Mouse (Mus musculus) embryonic facial prominence, embryonic 13.5 days (tissue): ENCODE results near the gene Usp49. TPM values are rescaled to one million over a fixed set of nuclear protein-coding genes. Genes with fewer than 3 reads are reported as not detected.
"Not testable (repeated sequence)": the region's sequence is repeated elsewhere in the genome, so short reads cannot be mapped to it uniquely, and the experiment has no call there.

Experiments
- ATAC-seq: fragments of 200-750 bp; cut with Nextera tagmentation; 2 replicates; pipeline ENCODE4 v1.8.0; 2017; ENCODE audit warnings: low read depth; ENCODE audit not compliant: insufficient number of reproducible peaks, insufficient read depth, low FRiP score, low TSS enrichment
- H3K27ac ChIP-seq: fragments of 300-500 bp; sonication (generic); 2 replicates; pipeline ENCODE4 v1.5.1; 2015; ENCODE audit warnings: moderate library complexity, mild to moderate bottlenecking, inconsistent platforms
- H3K27me3 ChIP-seq: fragments of 300-500 bp; sonication (generic); 2 replicates; pipeline ENCODE4 v1.6.1; 2015; ENCODE audit warnings: mild to moderate bottlenecking, inconsistent platforms
- H3K36me3 ChIP-seq: fragments of 300-500 bp; sonication (generic); 2 replicates; pipeline ENCODE4 v1.6.1; 2015; ENCODE audit warnings: mild to moderate bottlenecking, inconsistent platforms
- H3K4me1 ChIP-seq: fragments of 300-500 bp; sonication (generic); 2 replicates; pipeline ENCODE4 v1.6.1; 2015; ENCODE audit warnings: inconsistent platforms
- H3K4me2 ChIP-seq: fragments of 300-500 bp; sonication (generic); 2 replicates; pipeline ENCODE4 v1.6.1; 2015; ENCODE audit warnings: moderate library complexity, mild to moderate bottlenecking, inconsistent platforms
- H3K4me3 ChIP-seq: fragments of 300-500 bp; sonication (generic); 2 replicates; pipeline ENCODE4 v1.5.1; 2015; ENCODE audit warnings: mild to moderate bottlenecking, inconsistent platforms
- H3K9ac ChIP-seq: fragments of 300-500 bp; sonication (generic); 2 replicates; pipeline ENCODE4 v1.6.1; 2015; ENCODE audit warnings: mild to moderate bottlenecking, inconsistent platforms
- H3K9me3 ChIP-seq: fragments of 300-500 bp; sonication (generic); 2 replicates; pipeline ENCODE4 v1.6.1; 2016; ENCODE audit warnings: inconsistent platforms
- WGBS: fragments of 180-500 bp; shearing (Covaris S2); methylation state at CpG from one replicate; pipeline ENCODE4 v1.1.7; 2015; ENCODE audit warnings: mixed read lengths; 5-methylcytosine and 5-hydroxymethylcytosine counted together
- polyA plus RNA-seq: library from polyadenylated mRNA; unstranded; fragments of >200 nt; fragmentation: Nextera tagmentation; extraction: Ambion mirVana; gene quantifications from 2 replicates; pipeline ENCODE4 v1.2.1, GENCODE M21; 2015

Gene Usp49
- polyA plus RNA-seq, 1 experiment from 2014 or later: 6.4 TPM

DNA sequence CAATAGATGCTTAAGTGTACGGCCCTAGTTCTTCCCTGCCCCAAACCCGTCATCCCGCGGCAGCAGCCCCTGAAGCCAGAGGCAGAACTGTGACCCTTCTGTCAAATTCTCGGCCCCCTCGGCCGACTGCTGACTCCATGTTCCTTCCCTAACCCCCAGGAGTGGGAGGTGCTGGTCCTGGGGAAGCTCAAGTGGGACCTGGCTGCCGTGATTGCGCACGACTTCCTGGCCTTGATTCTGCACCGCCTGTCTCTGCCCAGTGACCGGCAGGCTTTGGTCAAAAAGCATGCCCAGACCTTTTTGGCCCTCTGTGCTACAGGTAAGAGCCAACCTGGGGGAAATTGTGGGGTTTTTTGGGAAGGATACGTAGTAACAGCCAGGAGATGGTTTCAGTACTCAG is 33.2 kb upstream of the Usp49 start:
- Histone ChIP-seq H3K4me1 (peaks cover 43% of the 10 kb centered on the region), H3K4me3 (peak overlapping the region; percentile 92), H3K4me2 (peak overlapping the region; percentile 82), H3K36me3 (peaks cover 54% of the 10 kb centered on the region), H3K27ac (peak overlapping the region; percentile 99), H3K9ac (peak overlapping the region; percentile 95), H3K9me3 (no peaks in the 10 kb centered on the region), H3K27me3 (no peaks in the 10 kb centered on the region)
- no peak for ATAC-seq
- 51% methylated on average over 13 of the region's 13 CpGs for WGBS

DNA sequence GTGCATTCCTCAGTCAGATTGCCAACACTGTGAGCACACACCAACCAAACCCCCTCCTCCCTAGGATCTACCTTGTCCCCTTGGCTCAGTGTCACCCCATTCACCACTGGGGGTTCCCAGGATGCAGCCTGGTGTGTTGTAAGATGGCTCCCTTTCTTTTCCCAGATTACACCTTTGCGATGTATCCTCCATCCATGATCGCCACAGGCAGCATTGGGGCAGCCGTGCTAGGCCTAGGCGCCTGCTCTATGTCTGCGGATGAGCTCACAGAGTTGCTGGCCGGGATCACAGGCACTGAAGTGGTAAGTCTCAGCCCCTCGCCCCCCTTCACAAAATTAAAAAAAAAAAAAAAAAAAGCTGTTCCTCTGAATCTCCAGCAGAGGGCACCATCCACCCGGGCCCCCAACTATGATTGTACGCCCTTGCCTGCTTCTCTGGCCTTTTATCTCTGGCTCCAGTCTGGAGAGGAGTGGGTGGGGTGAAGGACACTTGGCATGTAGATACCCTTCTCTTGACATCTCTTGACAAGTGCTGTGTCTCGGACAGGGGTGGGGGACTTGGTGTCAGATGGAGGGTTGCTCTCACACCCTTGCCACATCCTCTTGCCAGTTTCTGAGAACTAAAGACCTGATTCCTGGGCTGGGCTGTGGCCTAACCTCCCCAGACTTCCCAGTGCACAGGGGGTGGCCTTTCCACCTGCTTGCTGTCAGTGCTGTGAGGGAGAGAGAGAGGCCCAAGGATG is 32.5 kb upstream of the Usp49 start:
- WGBS: 31% methylated on average over 10 of the region's 10 CpGs
- Histone ChIP-seq H3K27ac (peak overlapping the region; percentile 99), H3K4me3 (peak overlapping the region; percentile 6; the same call in 1 of the 2 replicates)

DNA sequence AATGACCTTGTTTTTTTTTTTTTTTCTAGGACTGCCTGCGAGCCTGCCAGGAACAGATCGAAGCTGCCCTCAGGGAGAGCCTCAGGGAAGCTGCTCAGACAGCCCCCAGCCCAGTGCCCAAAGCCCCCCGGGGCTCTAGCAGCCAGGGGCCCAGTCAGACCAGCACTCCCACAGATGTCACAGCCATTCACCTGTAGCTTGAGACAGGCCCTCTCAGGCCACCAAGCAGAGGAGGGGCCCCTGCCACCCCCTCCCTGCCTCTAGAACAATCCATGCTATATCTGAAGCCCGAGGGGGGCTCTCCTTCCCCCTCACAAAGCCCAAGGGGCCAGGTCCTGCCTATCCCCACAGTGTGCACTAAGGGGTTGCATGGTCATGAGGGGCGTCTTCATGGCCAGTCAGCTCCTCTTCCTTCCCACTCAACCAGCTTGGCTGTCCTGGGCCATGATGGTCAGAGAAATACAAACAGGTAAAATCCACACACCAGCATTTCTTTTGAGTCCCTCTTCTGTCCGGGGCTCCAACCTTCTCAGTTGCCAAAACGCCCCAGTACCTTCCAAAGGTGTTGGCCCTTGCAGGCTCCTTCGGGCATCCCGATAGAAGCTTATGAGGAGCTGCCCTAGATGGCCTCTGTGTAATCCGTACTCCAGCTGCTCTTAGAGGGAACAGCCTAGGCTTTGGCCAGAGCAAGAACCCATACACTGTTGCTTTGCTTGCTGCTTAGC is 31.7 kb upstream of the Usp49 start:
- WGBS: 82% methylated on average over 10 of the region's 10 CpGs
- not testable (repeated sequence) for H3K9ac ChIP-seq, H3K27me3 ChIP-seq, H3K4me3 ChIP-seq, ATAC-seq, H3K4me2 ChIP-seq, H3K9me3 ChIP-seq
- H3K4me1 ChIP-seq: peaks cover 38% of the 10 kb centered on the region
- peaks cover 63% of the 10 kb centered on the region for H3K36me3 ChIP-seq
- H3K27ac ChIP-seq: peak overlapping the region; percentile 53

More for the DNA sequence above, 32.5 kb upstream of the Usp49 start:
- Histone ChIP-seq H3K36me3 (peaks cover 60% of the 10 kb centered on the region), H3K4me2 (peak overlapping the region; percentile 82), H3K4me1 (peaks cover 39% of the 10 kb centered on the region), H3K27me3 (no peaks in the 10 kb centered on the region), H3K9ac (peak overlapping the region; percentile 95), H3K9me3 (no peaks in the 10 kb centered on the region)
- no peak for ATAC-seq

DNA sequence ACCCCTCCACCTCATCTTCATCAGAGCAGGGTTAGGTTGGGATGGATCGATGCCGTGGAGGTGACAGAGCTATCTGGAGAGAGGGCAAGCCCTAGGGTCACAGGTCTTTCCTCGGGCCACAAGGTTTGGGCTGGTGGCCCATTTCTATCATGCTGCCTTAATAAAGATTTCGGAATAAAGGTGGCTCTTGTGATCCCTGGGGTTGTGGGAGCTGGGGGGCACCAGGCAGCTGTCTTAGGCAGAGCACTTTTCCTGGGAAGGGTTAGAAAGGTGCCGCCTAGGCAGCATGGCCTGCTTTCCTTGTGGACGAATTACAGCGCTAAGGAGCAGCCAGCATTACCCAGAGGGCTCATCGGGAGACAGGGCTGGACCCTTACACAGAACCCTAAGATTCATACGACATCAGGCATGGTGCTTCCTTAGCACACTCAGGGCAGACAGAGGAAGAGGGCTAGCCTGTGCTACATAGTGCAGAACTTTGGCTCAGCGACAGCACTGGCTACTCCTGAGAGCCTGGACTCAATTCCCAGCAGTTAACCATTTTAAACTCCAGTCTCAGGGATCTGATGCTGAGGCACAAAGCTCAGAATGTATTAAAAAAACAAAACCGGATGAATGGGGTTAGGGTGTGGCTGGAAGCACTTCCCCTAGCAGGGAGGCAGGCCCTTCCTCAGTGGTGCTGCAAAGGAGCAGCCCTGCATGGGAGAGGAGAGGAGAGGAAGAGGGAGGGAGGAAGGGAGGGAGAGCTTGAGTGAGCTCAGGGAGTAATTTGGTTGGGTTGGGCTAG is 30.8 kb upstream of the Usp49 start:
- no peaks in the 10 kb centered on the region for H3K27me3 ChIP-seq
- peak overlapping the region; percentile 53 for H3K27ac ChIP-seq
- no peak overlapping the region for H3K4me2 ChIP-seq
- no peak overlapping the region for H3K4me3 ChIP-seq
- 73% methylated on average over 11 of the region's 11 CpGs for WGBS
- H3K4me1 ChIP-seq: peaks cover 38% of the 10 kb centered on the region
- no peak overlapping the region for H3K9ac ChIP-seq
- H3K9me3 ChIP-seq: no peaks in the 10 kb centered on the region
- H3K36me3 ChIP-seq: peaks cover 73% of the 10 kb centered on the region
- ATAC-seq: no peak

DNA sequence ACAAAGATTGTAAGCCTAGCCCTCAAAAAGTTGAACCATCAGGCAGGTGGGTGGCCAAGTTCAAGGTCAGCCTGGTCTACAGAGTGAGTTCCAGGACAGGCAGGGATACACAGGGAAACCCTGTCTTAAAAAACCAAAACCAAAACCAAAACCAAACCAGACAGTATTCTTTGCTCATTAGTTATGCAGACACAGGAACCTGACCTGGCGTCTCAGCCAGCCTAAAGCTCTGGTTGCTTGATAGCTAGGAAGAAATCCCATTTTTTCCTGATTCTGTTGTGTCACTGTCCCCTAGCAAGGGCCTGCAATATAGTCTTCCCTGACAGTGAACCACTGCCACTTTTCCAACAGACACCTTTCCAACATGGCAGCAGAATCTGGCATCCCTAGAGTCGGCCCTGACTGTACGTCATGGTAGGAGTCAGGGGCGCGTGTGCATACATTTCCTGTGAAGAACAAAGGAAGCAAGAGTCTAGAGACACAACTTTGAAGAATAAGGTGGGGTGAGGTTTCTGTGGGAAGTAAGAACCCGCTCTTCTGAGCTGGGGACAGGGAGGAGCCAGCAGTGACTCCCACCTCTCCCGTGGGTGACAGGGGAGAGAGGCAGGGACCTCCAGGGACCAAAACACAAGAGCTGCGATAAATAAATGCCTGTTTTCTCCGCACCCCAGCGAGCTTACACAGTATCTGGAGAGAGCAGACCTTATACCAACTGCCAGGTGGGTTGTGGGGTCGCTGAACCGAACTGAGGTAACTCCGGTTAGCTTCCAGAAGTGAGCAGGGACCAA is 29.7 kb upstream of the Usp49 start:
- Histone ChIP-seq H3K4me2 (no peak overlapping the region), H3K4me1 (peaks cover 38% of the 10 kb centered on the region), H3K9ac (no peak overlapping the region), H3K27ac (peak overlapping the region; percentile 34; the same call in 1 of the 2 replicates), H3K4me3 (no peak overlapping the region), H3K27me3 (no peaks in the 10 kb centered on the region), H3K36me3 (peaks cover 84% of the 10 kb centered on the region), H3K9me3 (no peaks in the 10 kb centered on the region)
- WGBS: 84% methylated on average over 13 of the region's 13 CpGs
- no peak for ATAC-seq

GRCm38 (mm10) chr17:47601389-47601755 is 29.1 kb upstream of the Usp49 start:
- H3K36me3 ChIP-seq: peaks cover 88% of the 10 kb centered on the region
- ATAC-seq: no peak
- H3K4me1 ChIP-seq: peaks cover 32% of the 10 kb centered on the region
- no peaks in the 10 kb centered on the region for H3K9me3 ChIP-seq
- no peaks in the 10 kb centered on the region for H3K27me3 ChIP-seq
- peak overlapping the region; percentile 34; the same call in 1 of the 2 replicates for H3K27ac ChIP-seq
- WGBS: 94% methylated on average over 10 of the region's 10 CpGs
- no peak overlapping the region for H3K4me3 ChIP-seq
- H3K9ac ChIP-seq: no peak overlapping the region
- H3K4me2 ChIP-seq: no peak overlapping the region

GRCm38 (mm10) chr17:47602289-47602688 is 28.2 kb upstream of the Usp49 start:
- no peaks in the 10 kb centered on the region for H3K27me3 ChIP-seq
- no peak for ATAC-seq
- 92% methylated on average over 11 of the region's 11 CpGs for WGBS
- H3K27ac ChIP-seq: no peak overlapping the region
- H3K9me3 ChIP-seq: no peaks in the 10 kb centered on the region
- no peak overlapping the region for H3K4me3 ChIP-seq
- H3K36me3 ChIP-seq: peaks cover 90% of the 10 kb centered on the region
- peaks cover 23% of the 10 kb centered on the region for H3K4me1 ChIP-seq
- H3K9ac ChIP-seq: no peak overlapping the region
- no peak overlapping the region for H3K4me2 ChIP-seq

GRCm38 (mm10) chr17:47606220-47606619 is 24.3 kb upstream of the Usp49 start:
- Histone ChIP-seq H3K4me3 (no peak overlapping the region), H3K4me1 (peaks cover 9% of the 10 kb centered on the region), H3K9me3 (no peaks in the 10 kb centered on the region), H3K9ac (no peak overlapping the region), H3K36me3 (peaks cover 74% of the 10 kb centered on the region), H3K4me2 (no peak overlapping the region), H3K27me3 (no peaks in the 10 kb centered on the region), H3K27ac (no peak overlapping the region)
- no peak for ATAC-seq
- WGBS: 73% methylated on average over 5 of the region's 5 CpGs

DNA sequence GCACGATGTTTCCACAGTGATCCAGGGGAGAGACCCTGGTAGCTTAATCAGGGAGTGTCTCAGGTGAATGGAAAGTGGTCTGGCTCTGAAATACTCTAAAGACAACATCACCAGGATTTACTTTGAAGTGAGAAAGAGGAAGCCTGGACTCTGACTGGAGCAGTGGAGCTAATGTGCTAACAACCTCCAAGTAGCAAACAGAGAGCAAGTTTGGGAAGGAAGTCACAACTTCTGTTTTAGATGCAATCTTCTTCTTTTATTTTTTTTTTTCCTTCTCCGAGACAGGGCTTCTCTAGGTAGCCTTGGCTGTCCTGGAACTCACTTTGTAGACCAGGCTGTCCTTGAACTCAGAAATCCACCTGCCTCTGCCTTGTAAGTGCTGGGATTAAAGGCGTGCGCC is 21.3 kb upstream of the Usp49 start:
- H3K9ac ChIP-seq: no peak overlapping the region
- H3K4me3 ChIP-seq: no peak overlapping the region
- no peak overlapping the region for H3K4me2 ChIP-seq
- peaks cover 23% of the 10 kb centered on the region for H3K4me1 ChIP-seq
- no peaks in the 10 kb centered on the region for H3K27me3 ChIP-seq
- H3K9me3 ChIP-seq: no peaks in the 10 kb centered on the region
- ATAC-seq: no peak
- H3K36me3 ChIP-seq: peaks cover 63% of the 10 kb centered on the region
- H3K27ac ChIP-seq: no peak overlapping the region
- WGBS: 92% methylated on average over 4 of the region's 4 CpGs

- peaks cover 23% of the 10 kb centered on the region for H3K4me1 ChIP-seq
- peak within 1 kb of the TSS; percentile 60; the same call in 1 of the 2 replicates for H3K27ac ChIP-seq
- WGBS: under 1% methylated on average over 59 of the region's 59 CpGs
- H3K4me3 ChIP-seq: peak within 1 kb of the TSS; percentile 82
- H3K27me3 ChIP-seq: no peaks in the 10 kb centered on the region
- H3K36me3 ChIP-seq: peaks cover 60% of the 10 kb centered on the region
- H3K9ac ChIP-seq: peak within 1 kb of the TSS; percentile 89
- peak; percentile 88 for ATAC-seq
- no peaks in the 10 kb centered on the region for H3K9me3 ChIP-seq
- H3K4me2 ChIP-seq: peak within 1 kb of the TSS; percentile 77
These were observed 19.4 kb upstream of the Usp49 start, which contains the start of the genes Bysl, Med20 and Gm20517 for GRCm38 (mm10) chr17:47610849-47611660. Gene Bysl (minus strand): TSS chr17:47611492. Gene Med20 (plus strand): TSS chr17:47611582. Gene Gm20517 (plus strand): TSS chr17:47611589.
